Mouse (Mus musculus): Measurements from ENCODE around the gene Rgs9.

DNA sequence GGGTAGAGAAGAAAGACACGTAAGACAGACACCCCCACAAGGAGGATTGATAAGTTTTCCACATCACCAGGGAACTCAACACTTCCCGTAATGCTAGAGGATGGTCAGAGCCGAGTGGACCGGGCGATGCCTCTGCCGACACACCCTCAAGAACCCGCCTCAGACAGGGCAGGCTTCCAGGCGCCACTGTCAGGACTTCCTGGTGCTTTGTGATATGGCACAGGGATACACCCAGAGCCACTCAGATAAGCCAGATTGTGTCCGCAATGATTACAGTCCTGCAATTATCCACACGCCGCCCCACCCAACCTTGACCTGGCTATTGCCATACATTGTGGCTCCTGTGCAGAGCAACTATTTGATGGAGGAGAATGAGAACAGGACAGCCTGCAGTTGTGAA is 117.6 kb downstream of the Rgs9 start:
- TF ChIP-seq POLR2A (IDR thresholded peaks at IDR 0.05; ENCODE audit: low read depth, low read length) (no peak), CTCF (conservative IDR thresholded peaks at IDR 0.05; ENCODE audit: insufficient read depth, insufficient read length, low read depth, low read length) (no peak)
